Mouse (Mus musculus) MEL-GATA-1-ER (cell line): ENCODE data around the gene Gm17728.
"Not testable (repeated sequence)": the region's sequence is repeated elsewhere in the genome, so short reads cannot be mapped to it uniquely, and the experiment has no call there.

Experiments
- DNase-seq: peaks from one replicate; pipeline ENCODE4 v3.0.0-alpha.2; 2012; ENCODE audit warnings: low read depth; ENCODE audit errors: extremely low read depth

The Gm17728 gene

DNA sequence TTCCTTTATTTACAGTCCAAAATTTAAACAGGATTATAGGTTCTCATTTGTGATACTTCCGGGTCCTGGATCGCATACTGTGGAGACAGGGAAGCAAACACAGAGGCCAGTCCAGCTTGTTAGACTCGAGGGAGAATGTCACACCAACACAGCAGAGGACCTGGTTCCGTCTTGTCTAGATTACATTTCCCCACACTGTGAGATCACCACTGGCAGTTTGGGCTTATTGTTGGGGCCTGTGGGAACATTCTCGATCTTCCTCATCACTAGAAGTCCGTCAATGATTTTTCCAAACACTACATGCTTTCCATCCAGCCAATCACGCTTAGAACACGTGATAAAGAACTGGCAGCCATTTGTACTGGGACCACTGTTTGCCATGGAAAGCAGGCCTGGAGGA is at the start of gene Gm17728:
Gene Gm17728, plus strand, starts transcription at position 301 of the 400 bp plus-strand sequence.
- DNase-seq: not testable (repeated sequence)

DNA sequence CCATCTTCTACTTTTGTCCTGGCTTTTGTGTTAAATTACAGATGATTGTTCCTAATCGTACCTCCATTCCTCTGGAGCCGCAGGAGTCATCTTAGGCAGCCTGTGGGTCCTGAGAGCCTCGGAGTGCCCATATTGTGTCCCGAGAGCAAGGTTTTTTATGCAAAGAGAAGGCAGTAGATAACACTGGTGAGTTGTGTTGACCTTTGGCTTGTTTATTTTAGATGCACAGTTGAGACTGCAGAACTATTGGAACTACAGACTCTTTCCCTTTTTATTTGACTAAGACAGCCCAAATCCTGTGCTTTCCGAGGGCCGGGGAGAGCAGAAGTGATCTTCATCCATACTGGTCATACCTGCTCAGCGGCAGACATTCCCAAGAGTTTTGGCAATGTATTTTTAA is 24.4 kb upstream of the Gm17728 start:
- no peak for DNase-seq

DNA sequence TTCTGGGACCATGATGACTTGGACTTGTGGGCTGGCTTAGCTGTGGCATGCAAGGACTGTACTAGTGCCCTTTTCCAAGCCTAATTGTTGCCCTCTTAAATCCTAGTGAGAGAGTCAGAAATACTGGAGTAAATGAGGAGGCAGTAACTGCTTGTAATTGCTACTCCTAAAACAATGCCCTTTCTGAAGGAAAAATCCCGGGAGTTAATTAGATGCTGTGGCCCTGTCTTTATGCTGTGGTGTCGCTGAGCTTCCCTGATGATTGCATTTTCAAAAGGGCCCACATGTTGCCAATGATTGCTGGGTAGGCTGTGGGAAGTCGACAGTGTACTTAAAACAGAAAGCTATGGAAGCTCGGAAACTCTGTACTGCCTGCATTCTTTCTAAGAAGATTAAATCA is 23.3 kb upstream of the Gm17728 start:
- DNase-seq: no peak

DNA sequence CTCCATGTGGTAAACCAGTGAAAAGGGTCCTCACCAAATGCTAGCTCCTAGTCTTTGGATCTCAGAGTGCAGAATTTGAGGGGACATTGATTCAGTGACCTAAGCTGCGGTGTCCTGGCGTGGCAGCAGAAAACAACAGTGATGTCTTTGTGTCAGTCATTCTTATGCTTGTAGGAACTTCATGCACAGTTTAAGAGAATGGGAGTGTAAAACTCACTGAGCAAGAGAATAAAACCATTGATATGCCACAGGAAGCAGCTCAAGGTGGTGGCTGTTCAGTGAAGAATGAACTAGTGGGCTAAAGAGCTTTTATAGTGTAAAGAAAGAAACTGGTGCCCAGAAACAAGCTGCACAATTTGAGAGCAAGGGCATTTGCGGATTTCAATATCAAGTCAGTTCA is 17.9 kb upstream of the Gm17728 start:
- no peak for DNase-seq

DNA sequence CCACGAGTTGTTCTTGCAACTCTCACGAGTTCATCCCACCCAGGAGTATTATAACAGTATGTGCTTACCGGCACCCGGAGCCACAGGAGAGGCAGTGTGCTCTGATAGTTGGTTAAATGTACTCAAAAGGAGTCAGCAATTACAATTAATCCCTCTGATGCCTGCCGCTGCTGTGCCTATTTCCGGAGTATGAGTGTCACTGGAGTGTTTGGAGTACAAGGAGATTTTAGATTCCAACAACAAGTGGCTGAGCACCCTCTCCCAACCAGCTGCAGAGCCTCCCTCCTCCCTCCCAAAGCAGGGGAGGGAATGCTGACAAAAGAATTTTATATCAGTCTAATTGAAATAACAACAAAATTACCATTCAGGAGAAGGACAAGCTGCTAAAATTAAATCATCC is 14.2 kb upstream of the Gm17728 start:
- DNase-seq: no peak

DNA sequence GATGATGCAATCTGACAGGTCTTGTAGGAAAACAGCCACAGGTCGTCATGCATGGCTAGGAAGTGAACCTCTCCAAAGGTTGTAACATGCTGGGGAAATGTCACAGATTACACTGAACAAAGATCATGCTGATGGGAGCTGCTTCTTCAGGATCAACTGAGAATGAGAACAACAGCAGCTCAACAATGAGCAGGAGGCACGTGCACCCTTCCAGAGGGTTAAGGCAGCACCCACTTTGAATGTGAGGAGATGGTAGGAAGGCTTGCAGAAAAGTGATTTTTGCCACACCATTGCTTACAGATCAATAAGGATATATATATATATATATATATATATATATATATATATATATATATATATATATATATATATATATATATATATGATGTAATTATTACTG is 2.8 kb upstream of the Gm17728 start:
- no peak for DNase-seq

DNA sequence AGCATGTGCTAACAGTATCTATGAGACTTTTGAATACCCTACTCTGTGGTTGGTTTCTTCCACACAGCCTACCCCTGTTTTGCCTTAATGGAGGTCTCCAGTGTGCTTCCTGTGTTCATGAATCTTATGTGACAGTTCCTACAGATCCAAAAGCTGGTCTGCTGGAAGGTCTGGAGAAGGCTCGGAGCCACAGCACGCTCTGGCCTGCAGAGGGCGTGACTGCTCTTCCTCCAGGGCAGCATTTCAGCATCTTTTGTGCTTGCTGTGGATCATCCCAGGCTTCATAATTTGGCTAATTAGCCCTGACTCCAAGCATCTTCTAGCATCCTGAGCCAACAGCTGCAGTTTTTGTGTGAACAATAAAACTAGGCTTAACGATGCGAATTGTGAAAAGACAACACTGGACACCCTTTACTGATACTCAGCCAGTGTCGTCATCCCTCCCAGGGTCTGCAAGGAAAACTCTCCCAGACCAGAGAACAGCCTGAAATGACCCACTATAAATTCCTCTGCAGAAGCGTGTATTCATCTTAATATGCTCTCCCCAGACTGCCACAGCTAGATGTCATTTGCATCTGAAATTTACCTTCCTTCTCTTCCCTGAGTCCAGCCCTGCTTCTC is 6.6 kb downstream of the Gm17728 start:
- DNase-seq: no peak

DNA sequence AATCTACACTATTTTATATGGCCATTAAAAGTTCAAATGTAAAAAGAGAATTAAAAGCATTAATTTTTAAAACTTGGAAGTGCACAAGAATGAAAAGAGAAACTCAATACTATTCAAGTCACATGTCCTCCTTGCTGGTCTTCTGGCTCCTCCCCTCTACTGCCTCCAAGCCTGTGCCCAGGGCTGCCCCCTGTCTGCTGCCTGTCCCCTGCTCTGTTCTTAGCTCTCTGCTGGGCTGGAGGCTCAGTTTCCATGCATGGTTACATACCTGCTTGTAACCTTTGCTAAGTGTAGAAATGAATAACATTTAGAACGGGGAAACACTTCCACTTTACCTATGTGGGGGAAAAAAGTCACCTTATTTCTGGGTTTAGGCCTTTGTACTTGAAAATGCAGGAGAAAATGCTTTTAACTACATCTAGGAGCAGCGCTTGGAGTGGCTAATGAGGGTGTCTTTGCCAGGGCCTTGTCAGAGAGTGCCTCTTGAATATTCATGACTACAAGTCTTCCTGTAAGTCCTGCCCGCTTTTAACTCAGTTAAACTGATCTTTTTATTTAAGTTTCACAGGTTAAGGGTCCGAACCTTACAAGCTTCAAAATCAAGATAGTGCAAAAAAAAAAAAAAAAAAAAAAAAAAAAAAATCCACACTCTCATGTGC is 18.3 kb downstream of the Gm17728 start:
- no peak for DNase-seq

DNA sequence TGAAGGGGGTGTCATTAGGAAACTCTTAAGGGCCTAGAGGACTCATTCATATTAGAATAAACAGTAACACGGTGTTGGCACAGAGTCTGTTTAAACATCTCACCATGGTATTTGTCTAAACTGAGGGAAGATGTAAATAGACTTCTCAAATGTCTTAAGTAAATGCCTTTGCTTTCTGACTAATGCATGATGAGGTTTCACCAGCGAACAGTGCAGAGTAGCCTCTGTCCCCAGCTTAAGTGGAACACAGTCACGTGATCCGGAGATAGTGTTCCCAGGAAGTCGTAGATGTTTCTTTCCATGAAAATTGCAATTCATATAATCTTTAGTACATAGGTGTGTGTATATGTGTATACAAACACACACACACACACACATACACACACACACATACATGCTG is 34.5 kb downstream of the Gm17728 start:
- no peak for DNase-seq

DNA sequence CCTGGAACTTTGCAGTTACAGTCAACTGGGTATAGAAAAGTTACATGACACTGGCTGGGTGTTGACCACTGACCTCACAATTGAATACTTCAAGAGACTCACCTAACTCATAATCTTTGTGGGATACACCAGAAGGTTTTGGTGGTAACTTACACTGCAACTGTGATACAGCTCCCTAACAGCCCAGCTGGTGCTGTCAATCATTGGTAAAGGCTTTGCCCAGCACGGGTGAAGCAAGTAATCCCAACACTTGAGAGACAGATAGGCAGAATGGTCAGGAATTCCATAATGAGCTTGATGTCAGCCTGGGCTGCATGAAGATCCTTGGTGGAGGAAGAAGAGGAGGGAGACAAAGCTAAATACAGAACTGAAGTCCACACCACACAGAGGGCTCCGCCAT is 39.0 kb downstream of the Gm17728 start:
- DNase-seq: no peak
